Mouse (Mus musculus) urinary bladder, postnatal 25 days (tissue): ENCODE measurements around the gene Trp53inp2.

ENCODE experiments used
- DNase-seq: peaks from one replicate; pipeline ENCODE4 v3.0.0; 2022; ENCODE audit warnings: low spot score

Trp53inp2 gene

DNA sequence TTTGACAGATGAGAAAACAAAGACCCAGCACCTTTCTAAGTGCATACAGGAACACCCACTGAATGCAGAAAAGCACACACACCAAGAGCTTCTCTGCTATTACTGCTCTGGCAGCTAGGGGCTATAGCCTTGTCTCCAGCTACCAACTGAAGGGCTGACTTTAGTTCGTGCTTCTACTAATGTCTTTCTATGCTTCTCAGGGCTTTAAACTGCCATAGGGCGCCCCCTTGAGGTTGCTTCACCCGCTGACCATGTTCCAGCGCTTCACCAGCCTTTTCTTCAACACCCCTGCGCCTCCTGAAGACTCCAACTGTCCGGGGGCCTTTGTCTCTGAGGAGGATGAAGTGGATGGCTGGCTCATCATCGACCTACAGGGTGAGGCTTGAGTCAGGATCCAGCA lies 4.2 kb downstream of the Trp53inp2 start:
- DNase-seq, result peak; percentile 84

DNA sequence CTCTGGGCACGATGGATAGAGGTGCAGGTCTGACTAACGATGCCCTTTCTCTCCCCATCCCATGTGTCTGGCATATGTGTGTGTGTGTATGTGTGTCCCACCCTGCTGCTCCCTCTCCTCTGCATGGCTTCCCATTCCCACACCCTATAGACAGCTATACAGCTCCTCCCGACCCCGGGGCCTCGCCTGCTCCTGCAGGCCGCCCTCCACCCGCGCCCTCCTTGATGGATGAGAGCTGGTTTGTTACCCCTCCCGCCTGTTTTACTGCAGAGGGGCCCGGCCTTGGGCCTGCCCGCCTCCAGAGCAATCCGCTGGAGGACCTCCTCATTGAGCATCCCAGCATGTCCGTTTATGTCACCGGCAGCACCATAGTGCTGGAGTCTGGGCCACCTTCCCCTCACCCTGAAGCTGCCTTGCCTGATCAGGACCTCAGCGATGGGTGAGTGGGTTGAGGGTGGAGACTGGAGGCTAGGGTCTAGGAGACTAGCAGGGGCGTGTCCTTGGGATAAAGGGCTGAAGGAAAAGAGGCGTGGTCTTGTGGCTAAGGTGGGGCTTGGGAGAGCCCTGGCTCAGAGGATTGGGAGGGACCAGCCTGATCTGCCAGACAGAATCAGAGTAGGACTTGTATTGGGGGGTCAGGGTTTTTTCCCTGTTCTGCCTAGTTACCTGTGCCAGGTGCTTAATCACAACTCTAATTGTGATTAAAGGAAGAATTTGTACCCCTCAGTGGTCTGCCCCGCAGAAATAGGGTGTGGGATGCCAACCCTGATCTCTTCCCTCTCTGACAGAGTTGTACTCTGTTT lies 5.1 kb downstream of the Trp53inp2 start:
- no peak for DNase-seq

DNA sequence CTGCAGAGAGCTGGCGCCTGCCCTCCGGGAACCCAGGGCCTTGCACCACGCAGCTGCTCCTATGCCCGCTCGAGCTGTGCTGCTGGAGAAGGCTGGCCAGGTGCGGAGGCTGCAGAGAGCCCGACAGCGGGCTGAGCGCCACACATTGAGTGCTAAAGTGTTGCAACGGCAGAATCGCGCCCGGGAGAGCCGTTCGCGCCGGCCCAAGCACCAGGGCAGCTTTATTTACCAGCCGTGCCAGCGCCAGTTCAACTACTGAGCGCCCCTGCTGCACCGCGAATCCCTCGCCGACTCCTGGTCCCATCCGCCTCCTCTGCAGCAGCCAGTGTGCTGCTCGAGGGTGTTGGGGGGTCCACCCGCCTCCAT lies 5.7 kb downstream of the Trp53inp2 start:
- no peak for DNase-seq

DNA sequence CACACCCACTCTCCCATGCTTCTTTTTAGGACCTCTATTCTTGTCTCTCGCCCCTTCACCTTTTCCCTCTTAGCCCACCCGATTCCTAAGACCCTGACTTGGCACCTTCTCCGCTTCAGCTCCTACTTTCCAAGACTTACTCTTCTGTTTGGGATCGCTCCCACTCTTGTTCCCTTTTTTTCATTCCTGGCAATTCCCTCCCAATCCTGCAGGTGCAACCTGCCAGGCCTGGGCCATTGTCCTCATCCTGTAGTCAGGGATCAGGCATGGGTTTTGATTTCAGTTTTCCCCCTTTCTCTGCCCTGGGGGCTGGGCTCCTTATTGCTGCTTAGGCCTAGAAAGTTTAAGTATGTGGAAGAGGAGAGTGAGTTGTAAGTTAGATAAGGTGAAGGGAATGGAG lies 6.2 kb downstream of the Trp53inp2 start:
- DNase-seq, result no peak

DNA sequence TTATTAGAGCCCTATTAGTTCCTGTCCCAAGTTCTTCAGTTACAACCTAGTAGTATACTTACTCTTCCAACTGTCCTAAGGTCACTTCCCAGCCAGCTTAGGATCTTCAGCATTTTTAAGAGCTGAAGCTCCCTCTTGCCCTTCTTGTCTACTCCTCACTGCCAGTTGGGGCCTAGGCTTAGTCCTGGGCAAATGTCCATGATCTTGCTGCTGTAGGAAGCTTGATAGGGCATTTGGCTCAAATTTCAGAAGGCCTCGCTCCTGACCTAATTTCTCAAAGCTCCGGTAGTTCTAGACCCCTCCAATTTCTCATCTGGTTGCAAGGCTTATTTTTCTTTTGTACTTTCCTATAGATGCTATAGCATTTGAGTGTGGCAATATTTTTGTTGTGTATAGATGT lies 7.7 kb downstream of the Trp53inp2 start:
- no peak for DNase-seq

DNA sequence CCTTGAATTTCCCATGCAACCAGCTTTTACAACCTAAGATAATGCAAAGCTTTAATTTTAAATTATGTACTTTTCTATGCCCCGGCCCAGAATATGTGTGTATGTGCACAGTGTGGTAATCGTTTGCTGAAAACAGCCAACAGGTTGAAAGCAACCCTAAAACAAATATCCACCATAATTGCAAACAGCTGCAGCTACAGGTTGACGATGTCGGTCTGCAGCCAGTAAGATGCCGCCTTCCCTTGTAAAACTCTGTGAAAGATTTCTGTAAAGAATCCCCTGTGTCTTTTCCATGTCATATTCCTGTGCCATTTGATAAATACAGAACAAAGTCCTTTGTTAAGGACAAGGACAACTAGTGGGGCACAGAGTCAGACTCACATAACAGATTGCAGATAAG lies 13.7 kb downstream of the Trp53inp2 start:
- no peak for DNase-seq

DNA sequence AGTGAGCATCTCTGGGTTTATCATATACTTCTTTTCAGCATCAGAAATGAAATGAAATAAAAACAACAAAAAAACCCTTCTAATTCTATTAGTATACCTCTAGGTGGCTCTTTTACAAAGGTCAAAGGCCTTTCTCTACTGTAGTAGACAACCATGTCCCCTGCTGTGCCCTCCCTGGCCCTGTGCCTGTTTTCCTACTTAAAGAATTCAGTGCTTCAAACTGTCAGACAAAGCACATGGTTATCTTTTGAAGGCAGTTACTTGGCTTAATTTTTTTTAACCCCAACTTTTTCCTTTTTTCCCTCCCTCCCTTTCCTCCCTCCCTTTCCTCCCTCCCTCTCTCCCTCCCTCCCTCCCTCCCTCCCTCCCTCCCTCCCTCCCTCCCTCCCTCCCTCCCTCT lies 19.4 kb downstream of the Trp53inp2 start:
- no peak for DNase-seq

DNA sequence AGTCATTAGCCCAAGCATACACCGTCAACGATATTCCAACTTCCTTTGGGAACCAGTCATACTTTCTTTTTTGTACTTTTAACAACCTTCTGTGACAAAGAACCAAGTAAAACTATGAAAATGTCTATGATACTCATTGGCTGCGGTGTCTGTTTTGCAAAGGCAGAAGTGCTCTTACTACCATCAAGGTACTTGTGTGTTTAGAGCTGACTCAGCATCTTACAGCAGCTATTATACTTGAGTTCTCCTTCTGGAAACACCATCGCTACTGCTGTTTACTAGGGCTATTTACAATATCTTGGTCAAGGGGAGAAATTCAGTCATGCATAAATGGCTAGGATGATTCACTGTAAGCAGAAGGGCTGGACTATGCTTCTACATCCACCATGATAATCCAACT lies 21.1 kb downstream of the Trp53inp2 start:
- DNase-seq, result no peak

DNA sequence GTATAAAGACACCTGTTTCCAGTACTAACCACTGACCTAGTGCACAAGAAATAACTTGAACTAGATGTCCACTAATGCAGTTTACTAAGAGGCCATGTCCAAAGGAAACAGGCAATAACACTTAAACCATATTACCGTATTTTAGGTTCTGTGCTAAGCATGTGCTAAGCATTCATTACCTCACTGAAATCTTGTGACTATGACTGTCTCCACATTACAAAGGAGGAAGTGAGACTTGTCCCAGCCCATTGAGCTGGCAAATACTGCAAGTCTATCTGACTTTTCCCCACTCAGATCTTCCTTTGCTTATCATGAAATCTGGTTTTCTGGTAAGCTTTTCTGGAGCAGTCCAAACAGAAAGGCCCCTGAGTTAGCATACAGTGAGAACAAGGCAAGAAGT lies 23.8 kb downstream of the Trp53inp2 start:
- DNase-seq, result no peak

DNA sequence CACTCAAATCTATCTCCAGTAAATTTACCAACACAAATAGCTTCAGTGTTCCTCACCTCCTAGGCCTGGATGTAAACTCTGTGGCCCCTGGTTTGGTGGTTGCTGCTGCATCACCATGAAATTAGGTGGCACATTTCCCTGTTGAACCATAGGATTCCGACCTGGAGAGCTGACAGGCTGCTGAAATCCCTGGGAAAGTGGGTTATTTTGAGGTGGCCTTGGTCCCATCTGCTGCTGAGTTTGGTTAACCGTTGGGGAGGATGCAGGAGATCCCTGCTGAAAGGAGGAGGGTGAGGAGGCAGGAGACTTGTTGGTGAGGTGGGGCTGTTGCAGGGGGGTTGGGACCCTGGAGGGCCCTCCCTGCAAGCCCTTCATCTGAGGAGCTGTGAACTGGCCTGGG lies 40.1 kb downstream of the Trp53inp2 start:
- DNase-seq, result no peak

DNA sequence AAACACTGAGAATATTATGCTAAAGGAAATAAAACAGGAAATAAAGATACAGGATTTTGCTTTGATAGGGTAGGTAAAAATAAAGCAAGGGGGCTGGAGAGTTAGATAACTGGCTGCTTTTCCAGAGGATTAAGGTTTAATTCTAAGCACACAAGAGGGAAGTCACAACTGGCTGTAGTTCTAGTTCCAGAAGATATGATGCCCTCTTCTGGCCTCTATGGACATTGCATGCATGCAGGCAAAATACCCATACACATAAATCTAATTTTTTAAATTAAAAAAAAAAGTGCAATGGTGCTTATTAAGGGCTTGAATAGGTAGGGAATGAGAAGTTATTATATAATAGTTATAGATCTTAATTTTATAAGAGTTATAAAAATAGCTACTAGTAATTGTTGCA lies 55.6 kb downstream of the Trp53inp2 start:
- no peak for DNase-seq
